Mouse (Mus musculus) gastrocnemius, postnatal 10 days (tissue): ENCODE results near the gene Adarb1. TPM values are rescaled to one million over a fixed set of nuclear protein-coding genes. Genes with fewer than 3 reads are reported as not detected.
A peak's percentile ranks its signal among the peaks of the same experiment; 100 is the strongest.

ENCODE experiments used
- DNase-seq: peaks from one replicate; pipeline ENCODE4 v3.0.0; 2021; ENCODE audit warnings: mixed read lengths
- total RNA-seq, 2 experiments: library from RNA; stranded (reverse); gene quantifications; 2 replicates each; pipeline ENCODE4 v1.2.3; 2021

Gene Adarb1
- total RNA-seq, 2 experiments from 2014 or later: 7.5 to 9.2 TPM

- DNase-seq: no peak
Observed at GRCm38 (mm10) chr10:77260166-77260875, 157.7 kb downstream of the Adarb1 start.

DNA sequence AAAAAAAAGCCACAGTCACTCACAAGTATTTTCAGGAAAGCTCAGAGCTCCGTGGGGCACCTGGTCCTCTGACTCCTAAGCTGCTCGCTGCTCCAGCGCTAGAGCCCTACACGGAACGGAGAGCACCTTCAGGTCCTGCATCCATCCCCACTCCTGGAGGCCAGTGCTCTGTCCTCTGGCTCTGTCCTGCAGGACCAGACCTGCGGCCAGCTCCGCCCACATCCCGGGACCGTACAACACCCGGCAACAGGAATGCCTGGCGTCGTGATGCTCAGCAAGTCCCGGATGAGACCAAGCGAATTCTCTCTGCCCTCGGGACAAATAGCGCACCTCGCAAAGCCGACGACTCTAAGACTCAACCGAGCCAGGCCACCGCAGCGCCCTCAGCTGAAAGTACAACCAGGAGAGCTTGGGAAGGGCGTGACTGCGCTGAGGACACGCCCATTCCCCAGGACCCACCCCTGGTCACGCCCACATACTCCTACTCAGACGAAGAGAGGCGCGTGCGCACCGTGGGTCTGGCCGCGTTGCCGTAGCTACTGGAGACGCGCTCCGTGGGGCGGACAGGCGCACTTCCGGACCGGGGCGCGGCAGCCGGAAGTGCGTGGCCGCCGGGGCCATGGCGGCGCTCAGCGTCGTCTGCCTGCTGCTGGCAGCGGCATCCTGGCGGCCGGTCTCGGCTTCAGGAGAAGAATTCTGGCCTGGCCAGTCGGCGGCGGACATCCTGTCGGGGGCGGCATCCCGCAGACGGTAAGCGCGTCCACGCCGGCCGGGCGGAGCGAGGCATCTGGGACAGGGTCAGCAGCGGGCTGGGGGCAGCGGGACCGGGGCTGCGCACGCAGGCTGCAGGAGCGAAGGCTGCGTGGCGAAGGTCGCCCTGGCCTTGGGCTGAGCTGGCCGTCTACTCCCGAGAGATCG, 159.1 kb downstream of the Adarb1 start, which contains the start of gene Pofut2:
Gene Pofut2 (plus strand): TSS at position 515 of the 918 bp plus-strand sequence.
- peak; percentile 96 for DNase-seq

- no peak for DNase-seq
Observed at GRCm38 (mm10) chr10:77258041-77258590, 160.0 kb downstream of the Adarb1 start.

GRCm38 (mm10) chr10:77255676-77256075, 162.4 kb downstream of the Adarb1 start:
- DNase-seq: no peak

- no peak for DNase-seq
Observed at GRCm38 (mm10) chr10:77255231-77255630, 162.8 kb downstream of the Adarb1 start.

GRCm38 (mm10) chr10:77252790-77253189, 165.3 kb downstream of the Adarb1 start:
- peak; percentile 77 for DNase-seq

GRCm38 (mm10) chr10:77251784-77252539, 166.1 kb downstream of the Adarb1 start:
- peak; percentile 48 for DNase-seq

DNA sequence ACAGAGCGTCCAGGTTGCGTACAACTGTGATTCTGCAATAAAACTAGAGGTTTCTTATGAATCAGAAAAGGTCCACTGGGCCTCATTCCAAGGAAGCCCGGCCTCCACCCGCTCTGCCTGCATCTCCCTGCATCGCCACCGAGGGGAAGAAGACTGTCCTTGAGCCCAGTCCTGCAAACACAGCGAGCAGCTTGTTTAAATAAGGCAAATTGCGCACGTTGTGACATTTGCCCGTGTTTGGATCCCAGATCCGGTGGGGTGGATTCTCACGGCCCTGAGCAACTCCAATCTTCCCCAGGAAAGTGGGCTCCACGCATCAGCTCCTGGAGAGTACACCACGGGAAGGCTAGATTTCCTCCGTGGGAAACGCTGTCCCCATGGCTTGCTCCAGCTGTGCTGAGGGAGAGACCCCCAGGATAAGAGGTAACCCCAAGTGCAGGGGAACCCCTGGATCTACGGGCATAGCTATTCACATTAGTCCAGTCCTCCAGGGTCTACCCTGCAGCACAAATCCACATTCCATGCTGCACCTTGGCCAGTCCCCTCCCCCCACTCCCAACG, 166.8 kb downstream of the Adarb1 start:
- peak; percentile 56 for DNase-seq

- no peak for DNase-seq
Observed at GRCm38 (mm10) chr10:77247707-77248106, 170.4 kb downstream of the Adarb1 start.

DNA sequence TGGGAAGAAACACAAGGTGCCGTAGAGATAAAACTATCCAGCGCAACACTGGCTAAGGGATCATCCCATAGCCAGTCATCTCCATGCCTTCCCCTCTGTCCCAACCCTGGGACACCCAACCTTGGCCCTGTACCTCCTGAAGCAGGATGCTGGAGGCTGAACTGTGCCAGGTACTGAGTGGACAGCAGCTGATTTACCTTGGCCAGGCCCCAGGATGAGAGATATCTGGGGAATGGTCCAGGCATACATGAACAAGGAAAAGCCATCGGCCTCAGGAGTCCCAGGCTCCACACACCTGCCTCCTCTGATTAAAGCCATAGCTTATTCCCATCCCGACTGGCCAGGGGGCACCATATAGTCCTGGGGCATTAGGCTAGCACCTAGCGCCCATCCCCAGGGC, 171.0 kb downstream of the Adarb1 start:
- no peak for DNase-seq

DNA sequence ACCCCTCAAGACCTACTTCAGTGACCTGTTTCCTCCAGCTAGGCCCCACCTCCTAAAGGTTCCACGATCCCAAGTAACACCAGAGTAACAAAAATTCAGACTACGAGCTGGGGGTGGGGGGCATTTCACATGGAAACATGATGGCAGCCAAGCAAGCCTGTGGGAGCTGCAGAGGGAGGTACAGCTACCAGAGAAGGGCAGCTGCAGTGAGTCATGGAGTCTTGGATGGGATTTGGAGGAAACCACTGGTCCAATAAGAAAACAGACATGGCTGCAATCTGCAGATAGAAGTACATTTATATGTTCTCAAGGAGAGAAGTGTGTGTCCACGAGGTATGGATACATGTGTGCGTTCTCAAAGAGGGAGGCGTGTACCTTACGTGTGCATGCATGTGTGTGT, 173.3 kb downstream of the Adarb1 start:
- no peak for DNase-seq

DNA sequence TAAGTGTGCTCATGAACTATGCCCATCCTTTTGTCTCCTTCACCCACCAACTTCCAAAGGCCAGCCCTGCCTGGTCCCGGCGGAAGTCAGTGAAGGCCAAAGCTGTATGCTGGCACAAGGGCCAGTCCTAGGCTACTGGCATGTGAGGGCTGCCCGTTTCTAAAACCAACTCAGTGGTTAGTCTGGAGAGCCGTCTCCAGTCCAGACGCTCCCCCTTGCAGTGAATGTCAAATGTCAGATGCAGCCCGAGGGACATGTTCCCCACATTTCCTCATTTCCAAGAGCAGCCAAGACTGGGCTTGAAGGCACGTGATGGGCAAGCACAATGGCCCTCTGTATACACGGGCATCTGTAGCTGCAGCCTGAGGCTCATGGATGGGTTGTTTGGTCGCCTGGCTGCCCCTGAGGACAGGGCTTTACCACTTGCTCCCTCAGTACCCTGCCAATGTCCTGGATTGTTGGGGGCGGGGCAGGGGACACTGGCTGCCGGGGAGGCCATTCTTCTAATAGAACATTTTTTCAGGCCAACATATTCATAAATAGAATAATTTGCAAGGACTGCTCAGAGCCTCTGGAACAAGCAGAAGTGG, 174.4 kb downstream of the Adarb1 start:
- DNase-seq: peak; percentile 24

DNA sequence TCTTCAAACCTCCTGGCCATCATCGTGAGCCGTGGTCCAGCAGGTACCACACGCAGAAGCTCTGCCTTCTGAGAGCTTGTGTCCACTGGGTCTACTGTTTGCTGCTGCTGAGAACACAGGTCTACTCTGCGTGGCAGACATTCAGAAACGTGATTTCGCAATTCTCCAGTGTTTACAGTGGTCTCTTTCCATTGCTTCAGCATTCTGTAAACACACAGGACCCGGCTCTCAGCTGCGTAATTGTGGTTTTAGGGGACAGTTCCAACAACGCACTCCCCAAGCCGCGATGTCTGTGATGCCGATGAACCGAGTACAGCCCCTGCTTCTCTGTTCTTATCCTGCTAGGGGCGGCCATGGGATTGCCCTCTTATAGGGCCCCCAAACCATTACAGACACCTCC, 175.2 kb downstream of the Adarb1 start:
- DNase-seq: no peak

GRCm38 (mm10) chr10:77242396-77242795, 175.7 kb downstream of the Adarb1 start:
- no peak for DNase-seq

GRCm38 (mm10) chr10:77240764-77241163, 177.3 kb downstream of the Adarb1 start:
- DNase-seq: no peak

Other genes with a start within 250 kb of the Adarb1 start
- gene Pofut2, start 159.1 kb downstream of the Adarb1 start, total RNA-seq: 10 to 100 TPM; 37.2 to 45.5 TPM
- gene Fam207a, start 97.5 kb upstream of the Adarb1 start, total RNA-seq: 10 to 100 TPM in 1 of 2 experiments, 1 to 10 TPM in 1; 9.9 to 10.4 TPM
- 1 to 10 TPM; 2.1 to 4.5 TPM for gene Itgb2, start 112.0 kb upstream of the Adarb1 start, total RNA-seq
- 10 to 100 TPM; 70.2 to 71.3 TPM for gene Pttg1ip, start 163.4 kb upstream of the Adarb1 start, total RNA-seq
- 10 to 100 TPM; 64.5 to 65.3 TPM for gene Sumo3, start 187.8 kb upstream of the Adarb1 start, total RNA-seq
- 10 to 100 TPM in 1 of 2 experiments, 1 to 10 TPM in 1; 10.0 to 11.4 TPM for gene Gm49325, start 187.9 kb upstream of the Adarb1 start, total RNA-seq
- 10 to 100 TPM; 81.3 to 85.4 TPM for gene Ube2g2, start 204.0 kb upstream of the Adarb1 start, total RNA-seq